Mouse (Mus musculus): ENCODE results near the gene Sgpp1.

Sgpp1 gene

GRCm38 (mm10) chr12:75735246-75736200 is at the start of gene Sgpp1:
Gene Sgpp1, minus strand, starts transcription at chr12:75735729.
- in situ Hi-C loops (cut with MboI, MseI) = no loop called here

- in situ Hi-C loops (cut with MboI, MseI) = loop anchor here (10.0 kb wide), 3 partner anchors 110 to 390 kb away; partner anchors contain the start of gene Esr2
These were observed 48.8 kb upstream of the Sgpp1 start for GRCm38 (mm10) chr12:75784271-75784751.

GRCm38 (mm10) chr12:75781995-75782394 is 46.5 kb upstream of the Sgpp1 start:
- in situ Hi-C loops (cut with MboI, MseI) = loop anchor here (10.0 kb wide), 3 partner anchors 113 to 393 kb away; partner anchors contain the start of gene Esr2

- in situ Hi-C loops (cut with MboI, MseI) = loop anchor here (10.0 kb wide), 3 partner anchors 113 to 393 kb away; partner anchors contain the start of gene Esr2
These were observed 45.9 kb upstream of the Sgpp1 start for GRCm38 (mm10) chr12:75781445-75781844.

- in situ Hi-C loops (cut with MboI, MseI) = loop anchor here (5.0 kb wide), 1 partner anchor 105 kb away; the partner anchor contains the start of gene Wdr89
These were observed 37.0 kb upstream of the Sgpp1 start for GRCm38 (mm10) chr12:75772424-75773034.

GRCm38 (mm10) chr12:75771410-75771809 is 35.9 kb upstream of the Sgpp1 start:
- in situ Hi-C loops (cut with MboI, MseI) = loop anchor here (5.0 kb wide), 1 partner anchor 104 kb away; the partner anchor contains the start of gene Wdr89

GRCm38 (mm10) chr12:75766885-75767317 is 31.4 kb upstream of the Sgpp1 start:
- in situ Hi-C loops (cut with MboI, MseI) = no loop called here

- in situ Hi-C loops (cut with MboI, MseI) = no loop called here
These were observed 30.9 kb upstream of the Sgpp1 start for GRCm38 (mm10) chr12:75766395-75766794.

GRCm38 (mm10) chr12:75765751-75766150 is 30.2 kb upstream of the Sgpp1 start:
- in situ Hi-C loops (cut with MboI, MseI) = no loop called here

GRCm38 (mm10) chr12:75756387-75756786 is 20.9 kb upstream of the Sgpp1 start:
- in situ Hi-C loops (cut with MboI, MseI) = loop anchor here (10.0 kb wide), 1 partner anchor 292 kb away; no protein-coding TSS in a partner anchor

- in situ Hi-C loops (cut with MboI, MseI) = loop anchor here (10.0 kb wide), 1 partner anchor 289 kb away; no protein-coding TSS in a partner anchor
These were observed 18.2 kb upstream of the Sgpp1 start for GRCm38 (mm10) chr12:75753730-75754129.

GRCm38 (mm10) chr12:75752077-75752476 is 16.5 kb upstream of the Sgpp1 start:
- in situ Hi-C loops (cut with MboI, MseI) = loop anchor here (10.0 kb wide), 1 partner anchor 287 kb away; no protein-coding TSS in a partner anchor

GRCm38 (mm10) chr12:75748574-75748973 is 13.0 kb upstream of the Sgpp1 start:
- in situ Hi-C loops (cut with MboI, MseI) = no loop called here

GRCm38 (mm10) chr12:75745697-75746290 is 10.3 kb upstream of the Sgpp1 start:
- in situ Hi-C loops (cut with MboI, MseI) = no loop called here

- in situ Hi-C loops (cut with MboI, MseI) = no loop called here
These were observed 6.6 kb upstream of the Sgpp1 start for GRCm38 (mm10) chr12:75742101-75742500.

- in situ Hi-C loops (cut with MboI, MseI) = no loop called here
These were observed 5.7 kb upstream of the Sgpp1 start for GRCm38 (mm10) chr12:75741273-75741672.

- in situ Hi-C loops (cut with MboI, MseI) = no loop called here
These were observed 4.9 kb upstream of the Sgpp1 start for GRCm38 (mm10) chr12:75740451-75740850.

- in situ Hi-C loops (cut with MboI, MseI) = no loop called here
These were observed 4.1 kb upstream of the Sgpp1 start for GRCm38 (mm10) chr12:75739611-75740010.

GRCm38 (mm10) chr12:75736296-75736695 is 767 bp upstream of the Sgpp1 start:
- in situ Hi-C loops (cut with MboI, MseI) = no loop called here

GRCm38 (mm10) chr12:75734891-75735245 is 661 bp downstream of the Sgpp1 start:
- in situ Hi-C loops (cut with MboI, MseI) = no loop called here

GRCm38 (mm10) chr12:75734167-75734566 is 1.4 kb downstream of the Sgpp1 start:
- in situ Hi-C loops (cut with MboI, MseI) = no loop called here
